Mouse (Mus musculus): ENCODE data around the gene Nfatc2ip.

DNA sequence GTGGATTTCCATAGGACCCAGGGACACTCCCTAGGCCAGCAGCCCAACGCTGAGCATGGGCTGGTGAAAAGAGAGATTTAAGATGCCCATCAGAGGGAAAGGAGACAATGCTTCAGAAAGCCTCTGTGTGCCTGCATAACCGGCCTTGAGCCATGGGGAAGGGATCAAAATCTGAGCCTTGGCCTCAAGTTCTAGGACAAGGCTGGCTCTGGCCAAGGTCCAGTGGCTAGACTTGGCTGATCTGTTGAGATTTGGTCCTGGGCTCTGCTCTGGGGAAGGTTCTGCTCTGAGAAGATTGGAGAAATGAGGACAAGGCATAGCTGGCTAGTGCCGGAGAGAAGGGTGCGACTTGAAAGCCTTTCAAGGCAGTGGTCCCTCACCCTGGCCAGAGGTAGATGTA, 14.5 kb upstream of the Nfatc2ip start:
- TF ChIP-seq CTCF (IDR thresholded peaks at IDR 0.05; ENCODE audit: low read depth, low read length): no peak
- no peak for TF ChIP-seq POLR2A (IDR thresholded peaks at IDR 0.05; ENCODE audit: extremely low read depth, insufficient read depth, low read length)
